Mouse (Mus musculus) layer of hippocampus, postnatal 10 days (tissue): ENCODE measurements around the gene Gp5. TPM values are rescaled to one million over a fixed set of nuclear protein-coding genes. Genes with fewer than 3 reads are reported as not detected.

Experiments used
- total RNA-seq, 2 experiments: library from RNA; stranded (reverse); gene quantifications; 2 replicates each; pipeline ENCODE4 v1.2.3; 2021

Gene Gp5
- total RNA-seq, 2 experiments from 2014 or later: 1.7 to 2.1 TPM

Other genes starting within 250 kb of the Gp5 start
- 10 to 100 TPM; 14.5 to 19.2 TPM for gene Hes1, start 246.4 kb downstream of the Gp5 start, total RNA-seq
- not detected for gene Cpn2, start 43.3 kb downstream of the Gp5 start, total RNA-seq
- under 1 TPM; 0.13 to 0.16 TPM for gene Lrrc15, start 27.5 kb downstream of the Gp5 start, total RNA-seq
- gene Atp13a3, start 95.2 kb upstream of the Gp5 start, total RNA-seq: 10 to 100 TPM; 63.7 to 72.4 TPM
- gene Tmem44, start 240.1 kb upstream of the Gp5 start, total RNA-seq: 10 to 100 TPM; 55.9 to 61.6 TPM